Mouse (Mus musculus): ENCODE results near the gene Barhl1. TPM values are rescaled to one million over a fixed set of nuclear protein-coding genes. Genes with fewer than 3 reads are reported as not detected.

Barhl1 gene
- polyA plus RNA-seq, 1 experiment from 2014 or later = 9.0 TPM

- H3K9ac ChIP-seq = no peak overlapping the region
Observed at GRCm38 (mm10) chr2:28909818-28910710, 6.4 kb downstream of the Barhl1 start.

GRCm38 (mm10) chr2:28909186-28909817 lies 7.2 kb downstream of the Barhl1 start:
- WGBS = under 1% methylated on average over 41 of the region's 41 CpGs
- H3K4me1 ChIP-seq = peaks cover 40% of the 10 kb centered on the region

More at GRCm38 (mm10) chr2:28909818-28910710, 6.4 kb downstream of the Barhl1 start:
- peaks cover 100% of the 10 kb centered on the region for H3K27me3 ChIP-seq
- no peak overlapping the region for H3K27ac ChIP-seq
- H3K4me2 ChIP-seq (replicated peaks) = peak overlapping the region; percentile 44; the same call in 1 of the 2 replicates
- H3K9me3 ChIP-seq (replicated peaks) = no peaks in the 10 kb centered on the region
- peak overlapping the region; percentile 6 for H3K4me3 ChIP-seq
- ATAC-seq (ENCODE audit: low FRiP score) = no peak
- 4% methylated on average over 25 of the region's 25 CpGs for WGBS
- H3K4me1 ChIP-seq = peaks cover 40% of the 10 kb centered on the region
- 0 out of 2 replicates have a peak, but pooled peaks cover 9% of the 10 kb centered on the region for H3K36me3 ChIP-seq

GRCm38 (mm10) chr2:28908389-28909153 lies 7.9 kb downstream of the Barhl1 start:
- Histone ChIP-seq H3K9me3 (replicated peaks) (no peaks in the 10 kb centered on the region), H3K4me3 (peak overlapping the region; percentile 15), H3K27ac (no peak overlapping the region), H3K9ac (peak overlapping the region; percentile 43), H3K4me2 (replicated peaks) (peak overlapping the region; percentile 44), H3K4me1 (peaks cover 40% of the 10 kb centered on the region), H3K36me3 (0 out of 2 replicates have a peak, but pooled peaks cover 16% of the 10 kb centered on the region), H3K27me3 (peaks cover 100% of the 10 kb centered on the region)
- peak; percentile 69 for ATAC-seq (ENCODE audit: low FRiP score)
- under 1% methylated on average over 39 of the region's 39 CpGs for WGBS

More at GRCm38 (mm10) chr2:28909186-28909817, 7.2 kb downstream of the Barhl1 start:
- no peak for ATAC-seq (ENCODE audit: low FRiP score)
- no peaks in the 10 kb centered on the region for H3K9me3 ChIP-seq (replicated peaks)
- H3K4me3 ChIP-seq = peak overlapping the region; percentile 6
- H3K4me2 ChIP-seq (replicated peaks) = peak overlapping the region; percentile 44
- H3K27me3 ChIP-seq = peaks cover 100% of the 10 kb centered on the region
- no peak overlapping the region for H3K27ac ChIP-seq
- peak overlapping the region; percentile 13; the same call in 1 of the 2 replicates for H3K9ac ChIP-seq
- H3K36me3 ChIP-seq = 0 out of 2 replicates have a peak, but pooled peaks cover 16% of the 10 kb centered on the region

- H3K27ac ChIP-seq = no peak overlapping the region
- peaks cover 100% of the 10 kb centered on the region for H3K27me3 ChIP-seq
- peak overlapping the region; percentile 43 for H3K9ac ChIP-seq
Observed at GRCm38 (mm10) chr2:28907691-28908388, 8.6 kb downstream of the Barhl1 start.

GRCm38 (mm10) chr2:28905561-28905960 lies 10.9 kb downstream of the Barhl1 start:
- Histone ChIP-seq H3K9ac (no peak overlapping the region), H3K27me3 (peaks cover 98% of the 10 kb centered on the region), H3K9me3 (replicated peaks) (no peaks in the 10 kb centered on the region), H3K4me1 (peaks cover 24% of the 10 kb centered on the region), H3K27ac (no peak overlapping the region), H3K4me3 (no peak overlapping the region), H3K36me3 (peaks cover 23% of the 10 kb centered on the region; the same call in 1 of the 2 replicates), H3K4me2 (replicated peaks) (no peak overlapping the region)
- no peak for ATAC-seq (ENCODE audit: low FRiP score)
- 32% methylated on average over 4 of the region's 4 CpGs for WGBS

More at GRCm38 (mm10) chr2:28907691-28908388, 8.6 kb downstream of the Barhl1 start:
- Histone ChIP-seq H3K36me3 (peaks cover 17% of the 10 kb centered on the region; the same call in 1 of the 2 replicates), H3K4me1 (peaks cover 40% of the 10 kb centered on the region), H3K4me3 (peak overlapping the region; percentile 15), H3K4me2 (replicated peaks) (peak overlapping the region; percentile 44), H3K9me3 (replicated peaks) (no peaks in the 10 kb centered on the region)
- no peak; the same call in 1 of the 2 replicates for ATAC-seq (ENCODE audit: low FRiP score)
- 1% methylated on average over 10 of the region's 10 CpGs for WGBS

- no peaks in the 10 kb centered on the region for H3K9me3 ChIP-seq (replicated peaks)
- H3K4me3 ChIP-seq = no peak overlapping the region
- H3K27me3 ChIP-seq = peaks cover 97% of the 10 kb centered on the region
- H3K27ac ChIP-seq = no peak overlapping the region
- H3K9ac ChIP-seq = no peak overlapping the region
- WGBS = 64% methylated on average over 9 of the region's 9 CpGs
- H3K4me2 ChIP-seq (replicated peaks) = no peak overlapping the region
- peaks cover 31% of the 10 kb centered on the region; the same call in 1 of the 2 replicates for H3K36me3 ChIP-seq
- H3K4me1 ChIP-seq = peaks cover 24% of the 10 kb centered on the region
- no peak for ATAC-seq (ENCODE audit: low FRiP score)
Observed at GRCm38 (mm10) chr2:28904786-28905185, 11.7 kb downstream of the Barhl1 start.

GRCm38 (mm10) chr2:28903871-28904270 lies 12.6 kb downstream of the Barhl1 start:
- peaks cover 90% of the 10 kb centered on the region for H3K27me3 ChIP-seq
- 87% methylated on average over 5 of the region's 5 CpGs for WGBS

GRCm38 (mm10) chr2:28902291-28902690 lies 14.2 kb downstream of the Barhl1 start:
- WGBS = 86% methylated on average over 8 of the region's 8 CpGs
- Histone ChIP-seq H3K4me3 (no peak overlapping the region), H3K9ac (no peak overlapping the region), H3K4me1 (peaks cover 2% of the 10 kb centered on the region; the same call in 1 of the 2 replicates), H3K9me3 (replicated peaks) (no peaks in the 10 kb centered on the region), H3K4me2 (replicated peaks) (no peak overlapping the region), H3K27ac (no peak overlapping the region), H3K27me3 (peaks cover 74% of the 10 kb centered on the region), H3K36me3 (peaks cover 48% of the 10 kb centered on the region)
- no peak for ATAC-seq (ENCODE audit: low FRiP score)

More at GRCm38 (mm10) chr2:28903871-28904270, 12.6 kb downstream of the Barhl1 start:
- Histone ChIP-seq H3K9ac (no peak overlapping the region), H3K4me3 (no peak overlapping the region), H3K4me1 (peaks cover 17% of the 10 kb centered on the region), H3K36me3 (peaks cover 35% of the 10 kb centered on the region; the same call in 1 of the 2 replicates), H3K27ac (no peak overlapping the region), H3K9me3 (replicated peaks) (no peaks in the 10 kb centered on the region), H3K4me2 (replicated peaks) (no peak overlapping the region)
- ATAC-seq (ENCODE audit: low FRiP score) = no peak

- Histone ChIP-seq H3K27me3 (peaks cover 26% of the 10 kb centered on the region), H3K4me1 (0 out of 2 replicates have a peak, but pooled peaks cover 6% of the 10 kb centered on the region), H3K36me3 (peaks cover 57% of the 10 kb centered on the region), H3K9me3 (replicated peaks) (no peaks in the 10 kb centered on the region), H3K27ac (no peak overlapping the region), H3K4me3 (no peak overlapping the region), H3K4me2 (replicated peaks) (no peak overlapping the region), H3K9ac (no peak overlapping the region)
- ATAC-seq (ENCODE audit: low FRiP score) = no peak
- WGBS = 82% methylated on average over 4 of the region's 4 CpGs
Observed at GRCm38 (mm10) chr2:28897340-28897899, 19.0 kb downstream of the Barhl1 start.

- H3K36me3 ChIP-seq = peaks cover 59% of the 10 kb centered on the region
- 0 out of 2 replicates have a peak, but pooled peaks cover 6% of the 10 kb centered on the region for H3K4me1 ChIP-seq
- H3K9me3 ChIP-seq (replicated peaks) = no peaks in the 10 kb centered on the region
- H3K4me2 ChIP-seq (replicated peaks) = no peak overlapping the region
- no peak for ATAC-seq (ENCODE audit: low FRiP score)
- H3K27ac ChIP-seq = no peak overlapping the region
- WGBS = 97% methylated on average over 7 of the region's 7 CpGs
- H3K4me3 ChIP-seq = no peak overlapping the region
- H3K27me3 ChIP-seq = peaks cover 13% of the 10 kb centered on the region
- H3K9ac ChIP-seq = no peak overlapping the region
Observed at GRCm38 (mm10) chr2:28895876-28896275, 20.6 kb downstream of the Barhl1 start.

GRCm38 (mm10) chr2:28893526-28893925 lies 22.9 kb downstream of the Barhl1 start:
- Histone ChIP-seq H3K4me2 (replicated peaks) (no peak overlapping the region), H3K4me1 (0 out of 2 replicates have a peak, but pooled peaks cover 6% of the 10 kb centered on the region), H3K36me3 (peaks cover 61% of the 10 kb centered on the region), H3K9me3 (replicated peaks) (no peaks in the 10 kb centered on the region), H3K9ac (no peak overlapping the region), H3K27me3 (no peaks in the 10 kb centered on the region), H3K27ac (no peak overlapping the region), H3K4me3 (no peak overlapping the region)
- ATAC-seq (ENCODE audit: low FRiP score) = no peak
- WGBS = 55% methylated on average over 6 of the region's 6 CpGs
